Comparison of ENCODE assay signal across 8 mouse cellular contexts in genomic region chr10:81422191-81422590, GRCm38 (mm10). TPM values are rescaled to one million over a fixed set of nuclear protein-coding genes. Genes with fewer than 3 reads are reported as not detected.
A peak's percentile ranks its signal among the peaks of the same experiment; 100 is the strongest.
DNase-seq lines count a peak whose midpoint lies in the region; ATAC-seq and TF ChIP-seq lines count a peak whose summit lies in the region.

No protein-coding gene starts in this region.

- peaks cover 38% of the 10 kb centered on the region for H3K4me1 ChIP-seq in heart, embryonic 11.5 days (ENCODE audit: control insufficient read depth, insufficient read depth, low read length)
- H3K4me1 ChIP-seq in neural tube, embryonic 11.5 days (ENCODE audit: control insufficient read depth, insufficient read depth, low read length), result peaks cover 16% of the 10 kb centered on the region
- peaks cover 30% of the 10 kb centered on the region for H3K4me1 ChIP-seq in liver, postnatal 0 days (ENCODE audit: insufficient read depth)

- no peak overlapping the region for H3K4me3 ChIP-seq in heart, embryonic 11.5 days (ENCODE audit: low read depth, low read length)
- H3K4me3 ChIP-seq in neural tube, embryonic 11.5 days (ENCODE audit: low read depth, low read length), result no peak overlapping the region
- no peak overlapping the region for H3K4me3 ChIP-seq in liver, postnatal 0 days (ENCODE audit: low read depth, low read length)

- no peak for TF ChIP-seq CTCF in liver, postnatal 0 days (IDR thresholded peaks at IDR 0.05; ENCODE audit: low read depth)

- 76% methylated on average over 6 of the region's 6 CpGs for WGBS in heart, embryonic 11.5 days (ENCODE audit: insufficient replicate concordance)
- 81% methylated on average over 6 of the region's 6 CpGs for WGBS in neural tube, embryonic 11.5 days
- WGBS in liver, postnatal 0 days (ENCODE audit: insufficient replicate concordance), result 68% methylated on average over 6 of the region's 6 CpGs

- peaks cover 14% of the 10 kb centered on the region for H3K27me3 ChIP-seq in heart, embryonic 11.5 days (ENCODE audit: control insufficient read depth, insufficient read depth, low read length)
- peaks cover 39% of the 10 kb centered on the region for H3K27me3 ChIP-seq in neural tube, embryonic 11.5 days (ENCODE audit: control insufficient read depth, insufficient read depth, low read length)
- peaks cover 19% of the 10 kb centered on the region for H3K27me3 ChIP-seq in liver, postnatal 0 days (ENCODE audit: insufficient read depth, low read length)

- H3K36me3 ChIP-seq in heart, embryonic 11.5 days (ENCODE audit: control insufficient read depth, insufficient read depth, low read length), result no peaks in the 10 kb centered on the region
- no peaks in the 10 kb centered on the region for H3K36me3 ChIP-seq in neural tube, embryonic 11.5 days (ENCODE audit: control insufficient read depth, insufficient read depth, low read length)
- H3K36me3 ChIP-seq in liver, postnatal 0 days (replicated peaks; ENCODE audit: insufficient read depth, low read length), result 0 out of 2 replicates have a peak, but pooled peaks cover 2% of the 10 kb centered on the region

- H3K9me3 ChIP-seq in heart, embryonic 11.5 days (replicated peaks; ENCODE audit: control insufficient read depth, low read length), result no peaks in the 10 kb centered on the region
- H3K9me3 ChIP-seq in neural tube, embryonic 11.5 days (ENCODE audit: control insufficient read depth, low read length), result no peaks in the 10 kb centered on the region
- no peaks in the 10 kb centered on the region for H3K9me3 ChIP-seq in liver, postnatal 0 days (ENCODE audit: low read length)

- no peak overlapping the region for H3K4me2 ChIP-seq in heart, embryonic 11.5 days
- no peak overlapping the region for H3K4me2 ChIP-seq in neural tube, embryonic 11.5 days (ENCODE audit: low read depth)
- H3K4me2 ChIP-seq in liver, postnatal 0 days (ENCODE audit: low read depth, low read length), result no peak overlapping the region

- H3K27ac ChIP-seq in heart, embryonic 11.5 days (ENCODE audit: low read depth, low read length), result no peak overlapping the region
- H3K27ac ChIP-seq in neural tube, embryonic 11.5 days (ENCODE audit: low read depth, low read length), result no peak overlapping the region
- H3K27ac ChIP-seq in liver, postnatal 0 days (ENCODE audit: low read depth), result peak overlapping the region; percentile 29; the same call in 1 of the 2 replicates

- no peak for TF ChIP-seq EP300 in liver, postnatal 0 days (IDR thresholded peaks at IDR 0.05; ENCODE audit: low read depth)

- ATAC-seq in heart, embryonic 11.5 days (replicated peaks; ENCODE audit: insufficient number of reproducible peaks, low FRiP score, low TSS enrichment), result no peak
- no peak for ATAC-seq in neural tube, embryonic 11.5 days (ENCODE audit: insufficient read depth, low FRiP score, low TSS enrichment)
- ATAC-seq in liver, postnatal 0 days, result peak; percentile 81

- DNase-seq in heart, adult 9 months (ENCODE audit: low spot score in 2 of 2), result peak; percentile 20 to 27
- DNase-seq in neural tube, embryonic 11.5 days (ENCODE audit: low spot score), result peak; percentile 8
- no peak for DNase-seq in neural tube, embryonic 10.5 days (ENCODE audit: extremely low spot score, low spot score)
- DNase-seq in cerebellum, adult 8-10 months, result peak; percentile 23
- peak; percentile 48 for DNase-seq in liver, postnatal 0 days
- DNase-seq in retina, embryonic 14.5 days (ENCODE audit: low spot score), result no peak
- DNase-seq in layer of hippocampus, postnatal 10 days (ENCODE audit: low spot score in 2 of 2), result no peak

- H3K9ac ChIP-seq in heart, embryonic 11.5 days (ENCODE audit: low read depth, low read length), result no peak overlapping the region
- no peak overlapping the region for H3K9ac ChIP-seq in neural tube, embryonic 11.5 days (ENCODE audit: low read length)
- H3K9ac ChIP-seq in liver, postnatal 0 days (replicated peaks), result no peak overlapping the region; the same call in 1 of the 2 replicates

RNA-seq across cellular contexts. Expression of gene Smim24, which starts 29.3 kb away (rescaled TPM):
- polyA plus RNA-seq in heart, embryonic 11.5 days (2014; fragmentation: Nextera tagmentation; extraction: Ambion mirVana), result 4.2 and 5.8 TPM in 2 replicates
- polyA plus RNA-seq in neural tube, embryonic 11.5 days (2014; fragmentation: Nextera tagmentation; extraction: Ambion mirVana), result 1.9 and 3.5 TPM in 2 replicates
- polyA plus RNA-seq in liver, postnatal 0 days (2015; fragmentation: Nextera tagmentation; extraction: Ambion mirVana), result 1.7 and 2.0 TPM in 2 replicates
- total RNA-seq in layer of hippocampus, postnatal 10 days (2021), result 1 to 10 TPM; 2.6 to 3.0 TPM

RNA-seq across cellular contexts. Expression of gene Nfic, which starts 33.2 kb away (rescaled TPM):
- 28.1 and 29.8 TPM in 2 replicates for polyA plus RNA-seq in heart, embryonic 11.5 days (2014; fragmentation: Nextera tagmentation; extraction: Ambion mirVana)
- polyA plus RNA-seq in neural tube, embryonic 11.5 days (2014; fragmentation: Nextera tagmentation; extraction: Ambion mirVana), result 16.8 TPM in 2 replicates
- 19.6 and 21.1 TPM in 2 replicates for polyA plus RNA-seq in liver, postnatal 0 days (2015; fragmentation: Nextera tagmentation; extraction: Ambion mirVana)
- 10 to 100 TPM; 51.2 to 55.8 TPM for total RNA-seq in layer of hippocampus, postnatal 10 days (2021)

RNA-seq across cellular contexts. Expression of gene Gm48552, which starts 33.4 kb away (rescaled TPM):
- 0.55 and 1.2 TPM in 2 replicates for polyA plus RNA-seq in heart, embryonic 11.5 days (2014; fragmentation: Nextera tagmentation; extraction: Ambion mirVana)
- 0.97 and 1.3 TPM in 2 replicates for polyA plus RNA-seq in neural tube, embryonic 11.5 days (2014; fragmentation: Nextera tagmentation; extraction: Ambion mirVana)
- polyA plus RNA-seq in liver, postnatal 0 days (2015; fragmentation: Nextera tagmentation; extraction: Ambion mirVana), result not detected in 2 replicates
- 1 to 10 TPM; 1.1 to 3.5 TPM for total RNA-seq in layer of hippocampus, postnatal 10 days (2021)

RNA-seq across cellular contexts. Expression of gene Gm48551, which starts 37.9 kb away (rescaled TPM):
- 1.4 and 2.9 TPM in 2 replicates for polyA plus RNA-seq in heart, embryonic 11.5 days (2014; fragmentation: Nextera tagmentation; extraction: Ambion mirVana)
- 1.7 and 3.0 TPM in 2 replicates for polyA plus RNA-seq in neural tube, embryonic 11.5 days (2014; fragmentation: Nextera tagmentation; extraction: Ambion mirVana)
- polyA plus RNA-seq in liver, postnatal 0 days (2015; fragmentation: Nextera tagmentation; extraction: Ambion mirVana), result 0.40 and 0.70 TPM in 2 replicates
- 1 to 10 TPM; 2.3 to 4.5 TPM for total RNA-seq in layer of hippocampus, postnatal 10 days (2021)

RNA-seq across cellular contexts. Expression of gene Dohh, which starts 38.0 kb away (rescaled TPM):
- 47.5 and 61.4 TPM in 2 replicates for polyA plus RNA-seq in heart, embryonic 11.5 days (2014; fragmentation: Nextera tagmentation; extraction: Ambion mirVana)
- 64.1 and 76.1 TPM in 2 replicates for polyA plus RNA-seq in neural tube, embryonic 11.5 days (2014; fragmentation: Nextera tagmentation; extraction: Ambion mirVana)
- polyA plus RNA-seq in liver, postnatal 0 days (2015; fragmentation: Nextera tagmentation; extraction: Ambion mirVana), result 39.3 and 42.1 TPM in 2 replicates
- 10 to 100 TPM; 72.0 to 77.3 TPM for total RNA-seq in layer of hippocampus, postnatal 10 days (2021)

Comparison
In these comparisons a context has a peak if more than half of its experiments do, and no peak if none do; other contexts are left out.
1. DNase-seq: peak in heart, adult 9 months (2 of 2), neural tube, embryonic 11.5 days (single experiment), cerebellum, adult 8-10 months (single experiment) and liver, postnatal 0 days (single experiment); none in neural tube, embryonic 10.5 days (single experiment), retina, embryonic 14.5 days (single experiment) and layer of hippocampus, postnatal 10 days (0 of 2).